Mouse (Mus musculus) MEL (cell line): Measurements from ENCODE around the gene Pi4k2a. TPM values are rescaled to one million over a fixed set of nuclear protein-coding genes. Genes with fewer than 3 reads are reported as not detected.

Source experiments
- DNase-seq: peaks from one replicate; pipeline ENCODE4 v3.0.0; 2011; ENCODE audit warnings: low read depth, low spot score
- H3K27ac ChIP-seq: 2 replicates; pipeline ENCODE4 v1.5.1; 2012; ENCODE audit warnings: low read depth, mild to moderate bottlenecking, control low read depth, low read length, moderate library complexity; ENCODE audit not compliant: control insufficient read depth
- H3K27me3 ChIP-seq, 2 experiments: fragments of 150-350 bp in 1 of 2; sonication (generic) in 1 of 2; 2 replicates each; pipeline ENCODE4 v1.6.1; 2012; ENCODE audit warnings: low read length in 2 of 2, mild to moderate bottlenecking in 2 of 2, improper control_type of control experiment in 1 of 2, moderate library complexity in 1 of 2; ENCODE audit not compliant: insufficient read depth in 2 of 2, control insufficient read depth in 1 of 2
- H3K36me3 ChIP-seq, 2 experiments: 2 replicates each; pipeline ENCODE4 v1.6.1; 2012 to 2014; ENCODE audit warnings: low read length in 2 of 2, improper control_type of control experiment in 1 of 2, inconsistent platforms in 1 of 2, mild to moderate bottlenecking in 1 of 2; ENCODE audit not compliant: insufficient read depth in 2 of 2, control insufficient read depth in 1 of 2
- H3K4me1 ChIP-seq, 2 experiments: fragments of 150-350 bp in 1 of 2; sonication (generic) in 1 of 2; 2 replicates each; pipeline ENCODE4 v1.6.1; 2012; ENCODE audit warnings: low read length in 2 of 2, improper control_type of control experiment in 1 of 2, mild to moderate bottlenecking in 1 of 2; ENCODE audit not compliant: insufficient read depth in 2 of 2, control insufficient read depth in 1 of 2
- H3K4me3 ChIP-seq, 2 experiments: fragments of 150-350 bp in 1 of 2; sonication (generic) in 1 of 2; 2 replicates each; pipeline ENCODE4 v1.5.1; 2012; ENCODE audit warnings: low read depth in 2 of 2, low read length in 2 of 2, mild to moderate bottlenecking in 2 of 2, moderate library complexity in 2 of 2, control low read depth in 1 of 2, improper control_type of control experiment in 1 of 2; ENCODE audit not compliant: control insufficient read depth in 1 of 2, insufficient read depth in 1 of 2
- H3K79me2 ChIP-seq: 2 replicates; pipeline ENCODE4 v1.6.1; 2012; ENCODE audit warnings: mild to moderate bottlenecking, low read length, moderate library complexity; ENCODE audit not compliant: control insufficient read depth, poor library complexity, insufficient read depth
- H3K9ac ChIP-seq: 2 replicates; pipeline ENCODE4 v1.6.1; 2012; ENCODE audit warnings: low read depth, mild to moderate bottlenecking, control low read depth, low read length, moderate library complexity; ENCODE audit not compliant: control insufficient read depth, poor library complexity, severe bottlenecking
- H3K9me3 ChIP-seq: fragments of 150-350 bp; sonication (generic); replicated peaks from 2 replicates; pipeline ENCODE4 v1.6.1; 2012; ENCODE audit warnings: mild to moderate bottlenecking, low read length, improper control_type of control experiment, moderate library complexity; ENCODE audit not compliant: insufficient read depth
- BHLHE40 ChIP-seq: IDR thresholded peaks from 2 replicates; pipeline ENCODE4 v1.6.1; 2012; ENCODE audit warnings: low read depth, mild to moderate bottlenecking, inconsistent platforms, low read length, improper control_type of control experiment, borderline replicate concordance
- EP300 ChIP-seq, 2 experiments: IDR thresholded peaks; 2 replicates each; pipeline ENCODE4 v1.6.1; 2011; ENCODE audit warnings: improper control_type of control experiment in 2 of 2, low read length in 2 of 2, low read depth in 1 of 2, mild to moderate bottlenecking in 1 of 2
- GATA1 ChIP-seq: IDR thresholded peaks from 2 replicates; pipeline ENCODE4 v1.6.1; 2011; ENCODE audit warnings: low read depth, low read length, improper control_type of control experiment
- HCFC1 ChIP-seq: IDR thresholded peaks from 2 replicates; pipeline ENCODE4 v1.6.1; 2012; ENCODE audit warnings: low read depth, mild to moderate bottlenecking, inconsistent platforms, low read length, improper control_type of control experiment, moderate library complexity
- JUND ChIP-seq: IDR thresholded peaks from 2 replicates; pipeline ENCODE4 v1.6.1; 2011; ENCODE audit warnings: low read depth, mild to moderate bottlenecking, improper control_type of control experiment, low read length
- MEF2A ChIP-seq: IDR thresholded peaks from 2 replicates; pipeline ENCODE4 v1.6.1; 2014; ENCODE audit warnings: low read depth, mild to moderate bottlenecking, inconsistent platforms, low read length, improper control_type of control experiment; ENCODE audit not compliant: poor library complexity, insufficient replicate concordance, severe bottlenecking; ENCODE audit errors: extremely low read depth
- MYC ChIP-seq: IDR thresholded peaks from 2 replicates; pipeline ENCODE4 v1.6.1; 2011; ENCODE audit warnings: low read depth, mild to moderate bottlenecking, low read length, improper control_type of control experiment, moderate library complexity
- POLR2A ChIP-seq, 2 experiments: IDR thresholded peaks; 2 replicates each; pipeline ENCODE4 v1.6.1; 2011 to 2012; ENCODE audit warnings: low read length in 2 of 2, mild to moderate bottlenecking in 2 of 2, control low read depth in 1 of 2, improper control_type of control experiment in 1 of 2, low read depth in 1 of 2, moderate library complexity in 1 of 2; ENCODE audit not compliant: control insufficient read depth in 1 of 2, insufficient read depth in 1 of 2, poor library complexity in 1 of 2
- POLR2AphosphoS5 ChIP-seq: IDR thresholded peaks from 2 replicates; pipeline ENCODE4 v1.6.1; 2012; ENCODE audit warnings: low read depth, borderline replicate concordance, mild to moderate bottlenecking, inconsistent platforms, low read length, moderate library complexity, mixed read lengths
- RCOR1 ChIP-seq: IDR thresholded peaks from 2 replicates; pipeline ENCODE4 v1.6.1; 2012; ENCODE audit warnings: low read depth, mild to moderate bottlenecking, inconsistent platforms, low read length, improper control_type of control experiment
- SIN3A ChIP-seq: IDR thresholded peaks from 2 replicates; pipeline ENCODE4 v1.6.1; 2012; ENCODE audit warnings: low read length, improper control_type of control experiment, inconsistent platforms
- SMC3 ChIP-seq: IDR thresholded peaks from 2 replicates; pipeline ENCODE4 v1.6.1; 2011; ENCODE audit warnings: low read depth, low read length, improper control_type of control experiment
- TAL1 ChIP-seq: IDR thresholded peaks from 2 replicates; pipeline ENCODE4 v1.6.1; 2012; ENCODE audit warnings: mild to moderate bottlenecking, inconsistent platforms, low read length, moderate library complexity, mixed read lengths
- TCF12 ChIP-seq: IDR thresholded peaks from 2 replicates; pipeline ENCODE4 v1.6.1; 2014; ENCODE audit warnings: low read depth, mild to moderate bottlenecking, inconsistent platforms, low read length, improper control_type of control experiment, moderate library complexity
- USF2 ChIP-seq, 2 experiments: IDR thresholded peaks; 2 replicates each; pipeline ENCODE4 v1.6.1; 2011 to 2012; ENCODE audit warnings: improper control_type of control experiment in 2 of 2, low read length in 2 of 2, borderline replicate concordance in 1 of 2, inconsistent platforms in 1 of 2, low read depth in 1 of 2, mild to moderate bottlenecking in 1 of 2; ENCODE audit not compliant: insufficient read depth in 1 of 2
- ZNF384 ChIP-seq: IDR thresholded peaks from 2 replicates; pipeline ENCODE4 v1.6.1; 2012; ENCODE audit warnings: low read depth, mild to moderate bottlenecking, inconsistent platforms, low read length, improper control_type of control experiment
- polyA plus RNA-seq, 2 experiments: library from polyadenylated mRNA; stranded (reverse) in 1 of 2; unstranded in 1 of 2; fragments of >175 nt in 1 of 2; fragments of >200 nt in 1 of 2; gene quantifications; 2 replicates each; pipeline versions ENCODE4 v1.2.1 to v1.2.4; 2012; ENCODE audit warnings: low replicate concordance in 2 of 2, low read depth in 1 of 2; ENCODE audit not compliant: insufficient read length in 2 of 2, insufficient read depth in 1 of 2, missing spikeins in 1 of 2
- total RNA-seq: library from RNA; depleted of rRNA; stranded (reverse); fragments of 300-350 nt; gene quantifications from 2 replicates; pipeline ENCODE4 v1.2.3, GENCODE M21; 2012

Pi4k2a gene
- total and polyA plus RNA-seq, 3 experiments, result 10.2 to 30.3 TPM; not detected in 1

DNA sequence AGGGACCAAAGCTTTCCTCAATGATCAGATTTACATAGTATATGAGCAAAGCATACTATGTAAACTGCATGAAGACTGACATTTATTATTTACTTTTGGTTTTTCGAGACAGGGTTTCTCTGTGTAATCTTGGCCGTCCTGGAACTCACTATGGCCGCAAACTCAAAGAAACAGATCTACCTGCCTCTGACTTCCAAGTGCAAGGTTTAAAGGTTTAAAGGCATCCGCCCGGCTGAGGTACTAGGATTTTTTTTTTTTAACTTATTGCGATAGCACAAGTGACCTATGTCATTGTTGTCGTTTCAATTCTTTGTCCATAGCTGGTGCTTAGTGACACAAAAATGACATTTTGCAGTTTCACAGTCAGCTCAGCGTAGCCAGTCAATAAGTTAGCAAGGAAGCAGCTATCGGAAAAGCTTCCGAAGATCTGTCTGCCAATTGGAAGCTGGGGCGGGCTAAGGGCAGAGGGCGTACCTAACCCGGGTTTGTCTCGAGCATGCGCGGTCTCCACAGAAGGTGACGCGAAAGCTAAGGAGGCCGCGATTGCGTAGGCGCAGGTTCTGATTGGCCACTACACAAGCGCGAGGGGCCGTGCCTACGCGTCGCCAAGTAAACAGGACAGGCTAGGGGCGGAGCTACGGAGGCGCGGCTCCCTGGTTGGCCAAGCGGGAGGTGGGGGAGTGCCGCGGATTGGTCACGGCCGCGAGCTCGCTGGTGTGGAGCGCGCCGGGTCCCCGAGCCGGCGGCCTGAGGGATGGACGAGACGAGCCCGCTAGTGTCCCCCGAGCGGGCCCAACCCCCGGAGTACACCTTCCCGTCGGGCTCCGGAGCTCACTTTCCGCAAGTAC is at the start of gene Pi4k2a (continued):
- TF ChIP-seq BHLHE40, result no peak
- TF ChIP-seq POLR2AphosphoS5, result no peak
- TF ChIP-seq EP300 (IDR thresholded peaks at IDR 0.05; ENCODE audit: low read depth in 1 of 2, low read length in 2 of 2), result no peak
- no peak for TF ChIP-seq RCOR1
- TF ChIP-seq SMC3, result no peak
- TF ChIP-seq, all 39 proteins: peak for 18

GRCm38 (mm10) chr19:42043988-42044387 is 46.3 kb upstream of the Pi4k2a start:
- no peak for TF ChIP-seq TAL1
- no peak for TF ChIP-seq MYC
- no peak for TF ChIP-seq SIN3A
- TF ChIP-seq BHLHE40, result no peak
- no peak for TF ChIP-seq GATA1
- no peak for TF ChIP-seq HCFC1
- no peak for TF ChIP-seq TCF12
- TF ChIP-seq MEF2A, result no peak
- TF ChIP-seq USF2 (IDR thresholded peaks at IDR 0.05; ENCODE audit: borderline replicate concordance in 1 of 2, insufficient read depth in 1 of 2, low read depth in 1 of 2, low read length in 2 of 2), result no peak
- TF ChIP-seq ZNF384, result no peak
- no peak for TF ChIP-seq POLR2A (IDR thresholded peaks at IDR 0.05; ENCODE audit: control insufficient read depth in 1 of 2, insufficient read depth in 1 of 2, low read depth in 1 of 2, low read length in 2 of 2, poor library complexity in 1 of 2)
- no peak for TF ChIP-seq JUND
- Histone ChIP-seq H3K27me3 (peaks cover 5 to 8% of the 10 kb centered on the region in 2 experiments), H3K36me3 (no peaks in the 10 kb centered on the region), H3K79me2 (no peaks in the 10 kb centered on the region), H3K27ac (no peak overlapping the region), H3K9ac (no peak overlapping the region), H3K4me3 (no peak overlapping the region), H3K4me1 (peaks cover 0 to 8% of the 10 kb centered on the region in 2 experiments; a peak in 2 of 4 replicates), H3K9me3 (no peaks in the 10 kb centered on the region)
- DNase-seq, result no peak
